Mouse (Mus musculus) 3134 (cell line): ENCODE data around the gene Mn1.

ENCODE experiments used
- DNase-seq: peaks from one replicate; pipeline ENCODE4 v3.0.0-alpha.2; 2011; ENCODE audit warnings: low spot score; ENCODE audit not compliant: insufficient read length; ENCODE audit errors: extremely low read depth

The Mn1 gene

DNA sequence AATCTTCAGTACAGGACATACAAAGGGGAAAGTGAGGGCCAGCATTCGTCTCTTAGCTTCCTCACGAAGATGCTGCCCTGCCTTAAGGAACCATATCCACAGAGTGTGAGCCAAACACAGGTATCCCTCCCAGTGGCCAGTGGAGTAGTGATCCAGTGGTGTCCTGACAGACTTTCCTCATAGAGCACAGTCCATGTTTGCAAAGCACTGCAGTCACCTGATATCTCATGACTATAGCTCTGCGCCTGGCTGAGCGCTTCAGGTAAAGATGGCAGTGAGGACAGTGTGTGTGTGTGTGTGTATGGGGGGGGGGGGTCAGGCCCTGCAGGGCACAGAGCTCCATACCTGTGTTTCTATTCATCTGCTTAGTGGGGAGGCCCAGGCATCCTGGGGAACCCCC, 53.7 kb downstream of the Mn1 start:
- no peak for DNase-seq

- DNase-seq, result no peak
Measured at GRCm38 (mm10) chr5:111473425-111473824, 56.3 kb downstream of the Mn1 start.

DNA sequence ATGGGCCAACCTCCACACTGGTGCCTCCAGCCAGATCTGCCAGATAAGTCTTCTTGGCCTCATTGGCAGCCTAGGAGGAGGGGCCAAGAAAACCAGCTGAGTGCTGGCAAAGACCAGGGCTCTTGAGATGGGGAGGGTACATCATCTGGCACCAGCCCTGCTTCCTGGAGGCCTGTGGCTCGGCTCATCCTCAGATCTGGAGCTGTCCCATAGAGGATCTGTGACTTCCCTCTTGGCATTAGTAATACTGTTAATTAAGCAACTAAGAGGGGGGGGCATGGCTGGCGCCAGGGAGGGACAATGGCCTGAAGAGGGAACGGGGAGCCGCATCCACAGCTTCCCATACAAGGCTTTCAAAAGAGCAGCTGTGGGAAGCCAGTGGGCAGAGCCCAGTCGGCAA, 58.6 kb downstream of the Mn1 start:
- no peak for DNase-seq

GRCm38 (mm10) chr5:111476141-111476540, 59.0 kb downstream of the Mn1 start:
- peak; percentile 24 for DNase-seq

DNA sequence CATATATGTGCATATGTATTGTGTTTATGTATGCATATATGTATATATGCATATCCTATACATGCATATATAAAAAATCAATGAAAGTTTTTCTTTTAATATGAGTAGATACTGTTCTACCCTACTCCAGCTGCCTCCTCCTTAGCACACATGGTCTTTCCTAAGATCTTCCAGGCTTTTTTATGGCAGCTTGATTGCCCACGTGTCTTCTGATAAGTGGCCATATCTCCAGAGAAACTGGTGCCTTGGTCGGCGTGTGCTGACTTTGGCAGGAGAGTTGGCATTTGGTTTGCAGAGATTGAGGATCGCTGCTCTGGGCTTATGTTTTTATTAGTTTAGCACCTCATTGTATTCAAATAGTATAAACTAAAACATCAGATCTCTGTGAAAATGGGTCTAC, 68.7 kb downstream of the Mn1 start:
- DNase-seq, result no peak

GRCm38 (mm10) chr5:111489022-111489616, 72.0 kb downstream of the Mn1 start:
- no peak for DNase-seq

- no peak for DNase-seq
Measured at GRCm38 (mm10) chr5:111490599-111490998, 73.4 kb downstream of the Mn1 start.

DNA sequence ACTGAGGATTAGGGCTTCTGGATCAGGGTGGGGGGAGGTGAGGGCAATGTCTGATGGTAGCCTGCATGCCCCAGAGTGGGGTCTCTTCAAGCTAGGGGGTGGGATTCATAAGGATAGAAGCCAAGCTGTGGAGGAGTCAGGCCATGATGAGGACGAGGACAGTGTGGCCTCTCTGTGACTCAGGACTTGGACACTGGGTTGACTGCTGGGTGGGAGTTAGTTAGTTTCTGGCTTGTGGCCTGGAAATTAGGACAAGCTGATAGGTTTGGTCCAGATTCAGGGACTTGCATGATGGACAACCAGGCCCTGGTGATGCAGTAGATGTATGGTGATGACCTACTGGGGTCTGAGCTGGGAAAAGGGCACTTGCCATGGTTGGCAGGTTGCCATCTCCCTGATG, 74.3 kb downstream of the Mn1 start:
- no peak for DNase-seq

GRCm38 (mm10) chr5:111500036-111500435, 82.9 kb downstream of the Mn1 start:
- DNase-seq, result no peak

DNA sequence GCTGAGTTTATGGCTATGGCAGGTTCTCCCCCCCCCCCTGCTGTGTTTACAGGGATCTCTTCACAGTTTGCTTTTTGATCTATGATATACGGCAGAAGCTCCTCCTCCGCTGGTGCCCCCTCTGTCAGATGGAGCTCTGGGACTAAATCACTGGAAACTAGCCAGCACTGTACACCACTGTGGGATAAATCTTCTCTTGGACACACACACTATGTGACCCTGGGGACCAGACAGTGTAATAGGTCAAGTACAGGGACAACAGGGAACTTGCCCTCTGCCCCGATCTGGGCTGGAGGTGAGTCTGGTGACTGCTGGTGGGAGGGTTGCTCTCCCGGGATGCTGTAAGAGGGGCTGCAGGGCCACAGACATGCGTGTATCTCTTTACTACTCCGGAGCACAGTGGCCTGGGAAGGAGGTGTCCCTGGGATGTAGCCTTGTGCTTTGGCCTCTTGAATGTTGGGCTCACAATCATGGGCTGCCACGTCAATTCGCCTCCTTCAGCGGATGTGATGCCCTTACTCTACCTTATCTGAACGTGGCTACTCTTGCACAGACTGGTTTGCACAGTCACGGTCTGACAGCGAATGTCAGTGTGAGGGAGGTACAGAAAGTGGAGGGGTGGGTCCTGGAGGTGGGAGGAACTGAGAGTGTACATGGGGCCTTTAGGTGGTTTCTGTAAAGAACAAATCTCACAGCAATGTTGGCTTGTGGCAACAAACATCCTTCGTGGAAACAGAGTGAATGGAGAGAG, 84.7 kb downstream of the Mn1 start:
- no peak for DNase-seq

DNA sequence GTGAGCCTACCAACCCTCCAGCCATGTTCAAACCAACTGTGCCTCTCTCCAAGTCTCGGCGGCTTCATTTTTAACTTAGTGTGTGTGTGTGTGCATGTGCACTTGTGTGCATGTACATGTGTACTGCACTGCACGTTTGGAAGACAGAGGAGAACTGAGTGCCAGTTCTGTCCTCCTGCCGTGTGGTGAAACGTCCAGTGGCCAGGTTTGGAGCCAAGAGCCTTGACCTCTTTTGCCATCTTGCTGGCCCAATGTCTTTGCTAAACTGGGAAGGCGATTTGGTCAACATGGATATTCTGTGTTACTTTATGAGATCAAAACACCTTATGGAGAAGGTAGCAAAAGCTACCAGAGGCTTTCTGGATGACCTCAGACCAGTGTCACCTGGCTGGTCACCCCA, 88.1 kb downstream of the Mn1 start:
- no peak for DNase-seq

- DNase-seq, result no peak
Measured at GRCm38 (mm10) chr5:111505824-111506223, 88.7 kb downstream of the Mn1 start.

DNA sequence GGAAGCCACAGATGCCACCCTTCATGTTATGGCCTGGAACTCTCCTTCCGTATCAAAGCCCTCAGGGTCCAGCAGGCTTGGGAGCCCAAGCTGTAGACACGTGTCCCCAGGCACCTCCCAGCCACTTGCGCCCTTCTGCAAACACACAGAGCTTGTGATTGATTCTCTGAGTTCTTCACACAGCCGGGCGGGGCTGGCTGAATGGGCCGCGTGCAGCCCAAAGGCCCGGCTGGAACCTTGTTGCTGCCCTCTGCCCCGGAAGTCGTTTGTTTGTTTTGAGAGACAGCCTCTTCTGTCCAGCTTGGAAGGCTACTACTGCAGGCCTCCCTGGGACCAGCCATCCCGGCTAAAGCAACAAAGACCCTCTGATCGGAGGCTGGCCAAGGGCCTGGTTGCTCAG, 89.2 kb downstream of the Mn1 start:
- no peak for DNase-seq
